Mouse (Mus musculus) midbrain, embryonic 10.5 days (tissue): ENCODE data around the gene Aplp2. TPM values are rescaled to one million over a fixed set of nuclear protein-coding genes. Genes with fewer than 3 reads are reported as not detected.

ENCODE experiments used
- DNase-seq: peaks from one replicate; pipeline ENCODE4 v3.0.0-alpha.2; 2017; ENCODE audit warnings: low spot score
- H3K27ac ChIP-seq: fragments of 300-500 bp; sonication (generic); replicated peaks from 2 replicates; pipeline ENCODE4 v1.5.1; 2016; ENCODE audit warnings: mild to moderate bottlenecking
- H3K27me3 ChIP-seq: fragments of 300-500 bp; sonication (generic); 2 replicates; pipeline ENCODE4 v1.6.1; 2016; ENCODE audit warnings: low read depth, mild to moderate bottlenecking; ENCODE audit not compliant: poor library complexity, severe bottlenecking
- H3K36me3 ChIP-seq: fragments of 300-500 bp; sonication (generic); 2 replicates; pipeline ENCODE4 v1.6.1; 2016; ENCODE audit warnings: mild to moderate bottlenecking, moderate library complexity
- H3K4me1 ChIP-seq: fragments of 300-500 bp; sonication (generic); 2 replicates; pipeline ENCODE4 v1.6.1; 2016
- H3K4me3 ChIP-seq: fragments of 300-500 bp; sonication (generic); 2 replicates; pipeline ENCODE4 v1.5.1; 2016; ENCODE audit warnings: mild to moderate bottlenecking, moderate library complexity
- H3K9me3 ChIP-seq: fragments of 300-500 bp; sonication (generic); replicated peaks from 2 replicates; pipeline ENCODE4 v1.6.1; 2016; ENCODE audit warnings: mild to moderate bottlenecking
- WGBS: fragments of 180-500 bp; shearing (Covaris S2); methylation state at CpG from one replicate; pipeline ENCODE4 v1.1.7; 2016; 5-methylcytosine and 5-hydroxymethylcytosine counted together
- polyA plus RNA-seq: library from polyadenylated mRNA; unstranded; fragments of >200 nt; fragmentation: Nextera tagmentation; extraction: Ambion mirVana; gene quantifications from 2 replicates; pipeline ENCODE4 v1.2.1, GENCODE M21; 2016

Gene Aplp2
- 226 and 239 TPM in 2 replicates for polyA plus RNA-seq

- Histone ChIP-seq H3K36me3 (0 out of 2 replicates have a peak, but pooled peaks cover 3% of the 10 kb centered on the region), H3K27me3 (no peaks in the 10 kb centered on the region), H3K4me1 (peaks cover 35% of the 10 kb centered on the region), H3K9me3 (no peaks in the 10 kb centered on the region), H3K4me3 (peak within 1 kb of the TSS; percentile 84), H3K27ac (peak within 1 kb of the TSS; percentile 95)
- under 1% methylated on average over 63 of the region's 63 CpGs for WGBS
- DNase-seq = peak; percentile 98
Observed at GRCm38 (mm10) chr9:31211690-31212499, at the start of gene Aplp2. TSS of gene Aplp2 (minus strand) at chr9:31211815.

- H3K27ac ChIP-seq = no peak overlapping the region
- H3K4me1 ChIP-seq = peaks cover 5% of the 10 kb centered on the region; the same call in 1 of the 2 replicates
- 82% methylated on average over 4 of the region's 4 CpGs for WGBS
- no peak for DNase-seq
- no peaks in the 10 kb centered on the region for H3K27me3 ChIP-seq
- H3K4me3 ChIP-seq = no peak overlapping the region
- H3K9me3 ChIP-seq = no peaks in the 10 kb centered on the region
- no peaks in the 10 kb centered on the region for H3K36me3 ChIP-seq
Observed at GRCm38 (mm10) chr9:31260219-31260618, 48.6 kb upstream of the Aplp2 start.

- peaks cover 11% of the 10 kb centered on the region for H3K4me1 ChIP-seq
Observed at GRCm38 (mm10) chr9:31258237-31258636, 46.6 kb upstream of the Aplp2 start.

GRCm38 (mm10) chr9:31255953-31256352 lies 44.3 kb upstream of the Aplp2 start:
- Histone ChIP-seq H3K27me3 (no peaks in the 10 kb centered on the region), H3K9me3 (no peaks in the 10 kb centered on the region), H3K4me1 (peaks cover 6% of the 10 kb centered on the region), H3K36me3 (no peaks in the 10 kb centered on the region), H3K4me3 (no peak overlapping the region), H3K27ac (no peak overlapping the region)
- WGBS = 86% methylated on average over 7 of the region's 7 CpGs
- DNase-seq = no peak

More at GRCm38 (mm10) chr9:31258237-31258636, 46.6 kb upstream of the Aplp2 start:
- 82% methylated on average over 3 of the region's 3 CpGs for WGBS
- no peak for DNase-seq
- Histone ChIP-seq H3K27ac (no peak overlapping the region), H3K4me3 (no peak overlapping the region), H3K36me3 (no peaks in the 10 kb centered on the region), H3K27me3 (no peaks in the 10 kb centered on the region), H3K9me3 (no peaks in the 10 kb centered on the region)

- Histone ChIP-seq H3K9me3 (no peaks in the 10 kb centered on the region), H3K4me1 (peaks cover 6% of the 10 kb centered on the region), H3K4me3 (no peak overlapping the region), H3K27ac (no peak overlapping the region), H3K27me3 (no peaks in the 10 kb centered on the region), H3K36me3 (no peaks in the 10 kb centered on the region)
- WGBS = 89% methylated on average over 7 of the region's 7 CpGs
- DNase-seq = no peak
Observed at GRCm38 (mm10) chr9:31254697-31255004, 43.0 kb upstream of the Aplp2 start.

- no peak overlapping the region for H3K4me3 ChIP-seq
- H3K27me3 ChIP-seq = no peaks in the 10 kb centered on the region
- no peak for DNase-seq
- 72% methylated on average over 11 of the region's 11 CpGs for WGBS
- H3K4me1 ChIP-seq = peaks cover 6% of the 10 kb centered on the region
- H3K9me3 ChIP-seq = no peaks in the 10 kb centered on the region
- H3K27ac ChIP-seq = peak overlapping the region; percentile 39
- H3K36me3 ChIP-seq = no peaks in the 10 kb centered on the region
Observed at GRCm38 (mm10) chr9:31253866-31254696, 42.5 kb upstream of the Aplp2 start.

- H3K4me3 ChIP-seq = no peak overlapping the region
- peak overlapping the region; percentile 39 for H3K27ac ChIP-seq
- no peaks in the 10 kb centered on the region for H3K9me3 ChIP-seq
- no peak for DNase-seq
- H3K27me3 ChIP-seq = no peaks in the 10 kb centered on the region
- peaks cover 6% of the 10 kb centered on the region for H3K4me1 ChIP-seq
- H3K36me3 ChIP-seq = no peaks in the 10 kb centered on the region
- WGBS = 69% methylated on average over 10 of the region's 10 CpGs
Observed at GRCm38 (mm10) chr9:31253311-31253734, 41.7 kb upstream of the Aplp2 start.

GRCm38 (mm10) chr9:31252182-31252799 lies 40.7 kb upstream of the Aplp2 start:
- DNase-seq = no peak
- Histone ChIP-seq H3K4me3 (no peak overlapping the region), H3K36me3 (no peaks in the 10 kb centered on the region), H3K27me3 (no peaks in the 10 kb centered on the region), H3K9me3 (no peaks in the 10 kb centered on the region), H3K4me1 (peaks cover 6% of the 10 kb centered on the region), H3K27ac (no peak overlapping the region)
- 82% methylated on average over 10 of the region's 10 CpGs for WGBS

- no peaks in the 10 kb centered on the region for H3K36me3 ChIP-seq
- no peak for DNase-seq
- H3K27me3 ChIP-seq = no peaks in the 10 kb centered on the region
- peaks cover 4% of the 10 kb centered on the region; the same call in 1 of the 2 replicates for H3K4me1 ChIP-seq
- 89% methylated on average over 8 of the region's 8 CpGs for WGBS
- no peaks in the 10 kb centered on the region for H3K9me3 ChIP-seq
- H3K4me3 ChIP-seq = no peak overlapping the region
- H3K27ac ChIP-seq = no peak overlapping the region
Observed at GRCm38 (mm10) chr9:31247447-31248220, 36.0 kb upstream of the Aplp2 start.

- H3K4me3 ChIP-seq = no peak overlapping the region
- H3K4me1 ChIP-seq = peaks cover 4% of the 10 kb centered on the region; the same call in 1 of the 2 replicates
- no peak overlapping the region for H3K27ac ChIP-seq
- H3K36me3 ChIP-seq = no peaks in the 10 kb centered on the region
- H3K27me3 ChIP-seq = no peaks in the 10 kb centered on the region
- 77% methylated on average over 6 of the region's 6 CpGs for WGBS
- no peak for DNase-seq
- H3K9me3 ChIP-seq = no peaks in the 10 kb centered on the region
Observed at GRCm38 (mm10) chr9:31246421-31246820, 34.8 kb upstream of the Aplp2 start.

GRCm38 (mm10) chr9:31245006-31245405 lies 33.4 kb upstream of the Aplp2 start:
- DNase-seq = no peak
- H3K9me3 ChIP-seq = no peaks in the 10 kb centered on the region

GRCm38 (mm10) chr9:31243939-31244333 lies 32.3 kb upstream of the Aplp2 start:
- DNase-seq = no peak
- Histone ChIP-seq H3K9me3 (no peaks in the 10 kb centered on the region), H3K4me1 (peaks cover 4% of the 10 kb centered on the region; the same call in 1 of the 2 replicates), H3K36me3 (no peaks in the 10 kb centered on the region), H3K27me3 (no peaks in the 10 kb centered on the region), H3K27ac (no peak overlapping the region), H3K4me3 (no peak overlapping the region)
- 85% methylated on average over 5 of the region's 5 CpGs for WGBS

More at GRCm38 (mm10) chr9:31245006-31245405, 33.4 kb upstream of the Aplp2 start:
- no peaks in the 10 kb centered on the region for H3K27me3 ChIP-seq
- H3K4me3 ChIP-seq = no peak overlapping the region
- H3K27ac ChIP-seq = no peak overlapping the region
- H3K36me3 ChIP-seq = no peaks in the 10 kb centered on the region
- WGBS = 97% methylated on average over 6 of the region's 6 CpGs
- H3K4me1 ChIP-seq = peaks cover 4% of the 10 kb centered on the region; the same call in 1 of the 2 replicates
